Mouse (Mus musculus) lung, postnatal 10 days (tissue): ENCODE measurements around the gene Hic2.

Experiments
- DNase-seq: peaks from one replicate; pipeline ENCODE4 v3.0.0; 2021

Hic2 gene

GRCm38 (mm10) chr16:17234499-17234895 is 1.1 kb downstream of the Hic2 start:
- peak; percentile 32 for DNase-seq

DNA sequence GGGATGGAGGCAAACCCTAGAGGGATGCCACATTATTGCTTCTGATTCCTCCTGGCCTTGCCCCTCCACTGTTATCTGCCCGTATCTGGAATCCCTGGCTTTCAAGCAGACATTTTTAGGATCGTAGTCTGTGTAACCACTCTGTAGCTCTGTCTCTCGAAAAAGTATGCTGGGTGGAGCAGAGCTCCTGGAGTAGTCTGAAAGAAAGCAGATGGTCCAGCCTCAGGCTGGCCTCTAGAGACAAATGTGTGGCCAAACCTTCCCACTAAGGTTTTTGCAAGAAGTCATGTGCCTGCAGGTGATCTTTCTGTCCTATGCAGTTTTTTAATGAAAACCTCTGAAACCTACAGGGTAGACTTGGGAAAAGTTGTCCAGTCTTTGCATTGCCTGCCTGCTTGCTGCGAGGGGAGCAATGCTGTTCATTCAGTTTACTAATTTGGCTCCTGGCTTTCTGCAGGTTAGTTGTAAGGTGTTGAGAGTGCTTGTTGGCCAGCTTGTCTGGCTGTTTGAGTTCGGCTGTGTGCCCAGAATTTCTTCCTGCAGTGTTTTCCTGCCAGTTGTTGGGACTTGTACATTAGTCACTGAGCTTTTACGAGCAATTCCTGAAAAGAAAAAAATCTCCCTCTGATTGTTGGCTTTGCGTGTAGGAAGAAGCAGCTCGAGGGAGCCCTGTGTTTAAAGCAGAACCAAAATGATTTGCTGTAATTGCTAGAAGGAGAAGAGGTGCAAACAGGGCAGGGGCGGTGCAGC is 1.7 kb downstream of the Hic2 start:
- peak; percentile 53 for DNase-seq

GRCm38 (mm10) chr16:17237634-17238033 is 4.3 kb downstream of the Hic2 start:
- no peak for DNase-seq

DNA sequence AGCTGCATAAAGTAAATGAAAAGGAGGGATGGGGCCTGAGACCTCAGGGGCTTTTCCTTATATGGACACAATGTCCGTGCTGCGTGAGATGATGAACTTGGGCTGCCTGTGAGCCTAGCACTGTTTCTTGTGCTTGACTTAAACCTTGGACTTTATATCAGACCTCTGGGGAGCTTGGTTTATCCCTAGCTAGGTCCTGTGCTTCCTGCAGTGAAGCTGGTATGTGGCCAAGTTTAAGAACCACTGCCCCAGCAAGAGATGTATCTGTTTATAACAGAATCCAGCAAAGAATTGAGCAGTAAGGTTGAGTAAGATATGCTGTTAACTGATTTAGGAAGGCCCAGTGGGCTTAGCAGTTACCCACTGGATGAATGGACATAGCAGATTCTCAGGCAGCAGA is 6.0 kb downstream of the Hic2 start:
- no peak for DNase-seq

- DNase-seq = no peak
These were observed 10.4 kb downstream of the Hic2 start for GRCm38 (mm10) chr16:17243731-17244130.

GRCm38 (mm10) chr16:17244996-17245395 is 11.6 kb downstream of the Hic2 start:
- DNase-seq = no peak

DNA sequence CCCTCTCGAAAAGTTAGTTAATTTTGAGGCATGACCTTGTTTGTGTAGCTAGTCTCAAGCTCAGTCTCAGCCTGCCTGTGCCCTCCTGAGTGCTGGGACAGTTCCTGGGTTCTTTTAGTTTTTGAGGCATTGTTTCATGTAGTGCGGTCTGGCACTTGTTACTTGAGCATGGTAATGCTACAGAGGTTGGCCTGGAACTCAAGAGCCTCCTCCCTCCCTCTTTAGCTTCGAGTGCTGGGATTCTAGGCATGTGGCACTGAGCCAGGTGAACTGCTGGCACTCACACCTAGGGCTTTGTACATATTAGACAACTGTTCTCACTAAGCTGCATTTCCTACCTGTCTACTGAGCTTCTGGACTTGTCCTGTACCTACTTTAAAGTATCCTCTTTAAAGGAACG is 14.4 kb downstream of the Hic2 start:
- peak; percentile 70 for DNase-seq

DNA sequence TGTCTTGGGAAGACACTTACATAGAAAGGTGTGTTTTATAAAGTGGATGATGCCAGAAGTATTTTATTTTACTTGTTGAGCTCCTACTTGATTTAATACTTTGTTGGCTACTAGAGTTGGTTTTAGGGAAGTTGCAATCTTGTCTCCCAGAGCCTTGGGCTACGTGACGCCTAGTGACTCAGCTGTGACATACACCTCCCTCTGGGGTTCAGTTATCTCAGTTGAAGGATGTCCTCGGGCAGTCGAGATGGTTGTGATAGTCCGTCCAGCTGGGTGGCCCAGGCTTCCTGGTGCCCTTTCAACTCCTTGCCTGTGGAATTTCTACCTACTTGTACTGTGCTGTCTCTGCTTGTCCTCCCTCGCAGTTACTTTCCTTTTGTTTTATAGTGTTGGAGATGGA is 15.8 kb downstream of the Hic2 start:
- no peak for DNase-seq

GRCm38 (mm10) chr16:17251539-17251938 is 18.2 kb downstream of the Hic2 start:
- DNase-seq = peak; percentile 75

DNA sequence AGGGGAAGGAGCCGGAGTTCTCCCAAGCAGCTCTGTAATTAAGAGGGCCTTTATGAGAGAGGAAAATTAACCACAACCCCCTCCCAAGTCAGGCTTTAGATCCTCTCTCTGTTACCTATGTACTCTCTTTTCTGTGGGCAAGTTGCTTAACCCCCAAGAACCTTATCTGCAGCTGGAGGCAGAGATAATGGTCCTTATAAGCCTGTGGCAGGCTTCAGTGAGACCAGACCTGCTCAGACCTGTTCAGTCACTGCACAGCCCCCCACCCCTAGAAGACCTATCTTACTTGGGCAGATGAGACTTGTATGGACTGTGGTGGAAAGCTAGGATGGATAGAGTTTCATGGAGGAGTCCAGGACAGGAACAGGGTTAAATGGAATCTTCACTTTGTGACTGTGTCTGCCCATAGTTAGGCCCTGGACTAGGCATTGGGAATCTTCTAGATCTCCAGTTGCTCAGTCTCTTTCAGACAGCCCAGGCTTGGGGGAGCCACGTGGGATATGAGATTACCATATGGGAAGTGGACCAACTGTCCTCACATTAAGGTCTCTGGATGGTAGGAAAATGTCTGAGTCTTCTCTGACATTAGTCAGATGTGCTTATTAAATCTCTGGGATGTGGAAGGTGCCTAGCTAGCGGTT is 18.8 kb downstream of the Hic2 start:
- DNase-seq = no peak

DNA sequence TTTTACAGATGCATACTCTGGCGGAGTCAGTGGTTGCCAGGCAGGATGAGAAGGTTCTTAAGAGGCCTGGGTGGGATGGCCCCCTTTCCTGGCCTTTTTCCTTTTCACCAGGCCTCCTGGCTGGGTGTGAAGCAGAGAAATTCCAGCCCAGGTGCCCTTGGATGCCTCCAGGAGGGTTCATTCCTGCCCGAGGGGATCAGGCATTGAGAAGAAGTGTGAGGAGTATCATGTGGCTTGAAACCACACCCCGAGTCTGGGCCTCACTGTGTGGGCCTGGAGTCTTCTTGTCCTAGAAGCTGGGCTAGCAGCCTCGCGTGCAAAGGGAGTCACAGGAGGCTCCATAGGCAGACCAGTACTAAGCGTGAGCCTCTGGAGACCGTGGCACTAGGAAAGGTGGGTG is 19.5 kb downstream of the Hic2 start:
- DNase-seq = no peak

DNA sequence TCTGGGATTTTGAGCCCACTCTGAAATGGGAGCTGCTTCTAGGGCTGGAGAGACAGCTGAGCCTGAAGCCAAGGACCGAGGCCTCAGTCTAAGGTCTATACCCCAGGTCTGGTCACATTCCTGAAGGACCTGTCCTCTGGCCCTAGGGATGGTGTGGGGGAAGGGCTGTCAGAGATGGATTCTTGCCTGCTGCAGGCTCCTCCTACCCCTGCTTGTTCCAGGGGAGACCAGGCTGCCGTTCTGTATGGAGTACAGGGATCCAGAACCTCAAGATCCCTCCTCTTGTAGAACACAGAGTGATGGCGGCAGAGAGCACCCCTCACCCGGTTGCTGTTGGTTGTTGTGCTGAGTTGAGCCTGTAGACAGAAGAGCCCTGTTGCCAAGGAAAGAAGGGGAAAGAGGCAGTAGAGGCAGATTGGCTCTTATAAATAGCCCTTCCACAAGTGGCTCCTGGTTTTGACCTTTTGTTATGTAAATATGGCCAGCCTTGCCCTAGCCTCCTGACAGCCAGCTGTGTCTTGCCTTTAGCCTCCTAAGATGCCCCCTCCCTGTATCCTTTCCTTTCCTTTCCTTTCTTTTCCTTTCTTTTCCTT is 20.7 kb downstream of the Hic2 start:
- DNase-seq = peak; percentile 11

DNA sequence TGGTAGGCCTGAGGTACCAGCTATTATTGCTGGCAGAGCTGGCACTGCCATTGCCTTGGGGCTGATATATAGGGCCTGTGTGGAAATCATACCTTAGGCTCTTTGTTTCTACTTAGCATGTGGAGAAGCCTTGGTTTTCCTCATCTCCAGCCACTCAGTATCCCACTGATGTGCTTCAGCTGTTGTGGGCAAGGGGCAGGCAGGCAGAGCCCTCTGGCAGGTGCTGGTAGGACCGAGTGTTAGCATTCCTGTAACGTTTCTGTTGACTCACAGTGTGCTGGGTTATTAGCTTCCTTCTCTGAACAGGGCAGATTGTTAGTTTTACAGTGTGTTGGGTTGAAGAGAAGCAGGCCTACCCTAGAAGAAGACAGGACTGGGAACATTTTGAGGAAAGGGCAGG is 21.9 kb downstream of the Hic2 start:
- no peak for DNase-seq

DNA sequence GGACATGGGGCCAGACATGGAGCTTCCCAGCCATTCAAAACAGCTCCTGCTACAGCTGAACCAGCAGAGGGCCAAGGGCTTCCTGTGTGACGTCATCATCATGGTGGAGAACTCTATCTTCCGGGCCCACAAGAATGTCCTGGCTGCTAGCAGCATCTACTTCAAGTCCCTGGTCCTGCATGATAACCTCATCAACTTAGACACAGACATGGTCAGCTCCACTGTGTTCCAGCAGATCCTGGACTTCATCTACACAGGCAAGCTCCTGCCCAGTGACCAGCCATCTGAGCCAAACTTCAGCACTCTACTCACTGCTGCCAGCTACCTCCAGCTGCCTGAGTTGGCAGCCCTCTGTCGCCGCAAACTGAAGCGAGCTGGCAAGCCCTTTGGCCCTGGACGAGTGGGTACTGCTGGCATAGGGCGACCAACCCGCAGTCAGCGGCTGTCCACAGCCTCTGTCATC is 24.0 kb downstream of the Hic2 start:
- DNase-seq = no peak

GRCm38 (mm10) chr16:17258917-17259316 is 25.5 kb downstream of the Hic2 start:
- no peak for DNase-seq

DNA sequence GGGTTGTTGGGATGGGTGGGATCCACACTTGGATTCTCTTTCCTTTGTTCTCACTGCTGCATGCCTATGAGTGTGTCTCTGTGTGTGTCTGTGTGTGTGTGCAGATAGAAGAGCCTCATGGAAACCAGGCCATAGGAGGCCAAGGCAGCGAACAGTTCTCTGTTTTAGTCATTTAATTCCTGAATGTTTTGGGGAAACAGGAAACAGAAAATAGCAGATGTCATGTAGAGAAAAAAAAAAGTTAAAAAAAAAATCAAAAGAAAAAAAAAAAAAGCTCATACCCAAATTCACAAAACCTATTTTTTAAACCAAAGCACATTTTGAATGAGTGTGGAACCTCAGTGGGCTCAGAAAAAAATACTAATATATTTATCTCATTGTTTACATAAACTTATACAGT is 28.0 kb downstream of the Hic2 start:
- DNase-seq = no peak

DNA sequence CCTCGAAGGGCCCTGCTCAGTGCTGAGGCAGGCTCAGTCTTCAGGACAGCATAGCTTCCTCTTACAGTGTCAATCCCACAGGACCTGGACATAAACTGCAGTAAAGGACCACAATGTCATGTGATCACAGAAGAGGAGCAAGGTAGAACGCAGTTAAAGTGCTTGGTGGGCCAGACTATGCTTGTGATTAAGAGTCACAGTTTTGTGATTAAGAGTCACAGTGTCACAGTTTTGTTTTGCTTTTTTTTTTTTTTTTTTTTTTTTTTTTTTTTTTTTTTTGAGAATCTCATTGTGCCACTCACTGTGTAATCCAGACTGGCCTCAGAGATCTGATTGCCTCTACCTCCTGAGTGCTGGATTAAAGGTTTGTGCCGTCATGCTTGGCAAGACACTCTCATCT is 32.7 kb downstream of the Hic2 start:
- no peak for DNase-seq

DNA sequence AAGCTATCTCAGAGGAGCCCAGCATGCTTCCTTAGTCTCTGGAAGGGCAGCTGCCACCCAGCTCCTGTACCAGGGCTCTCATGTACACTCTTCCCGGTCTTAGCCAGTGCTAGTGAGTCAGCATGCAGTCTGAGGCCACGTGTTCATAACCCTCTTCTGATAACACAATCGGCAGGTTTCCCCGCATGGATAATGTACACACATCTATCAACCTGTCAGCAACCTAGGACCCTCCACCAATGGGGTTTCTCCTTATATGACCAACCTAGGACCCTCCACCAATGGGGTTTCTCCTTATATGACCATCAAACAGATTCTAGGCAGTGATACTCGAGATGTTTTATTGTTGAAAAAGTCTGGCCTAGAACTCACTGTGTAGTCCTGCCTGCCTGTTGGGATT is 34.6 kb downstream of the Hic2 start:
- no peak for DNase-seq

- no peak for DNase-seq
These were observed 36.5 kb downstream of the Hic2 start for GRCm38 (mm10) chr16:17269872-17270271.

- DNase-seq = peak; percentile 62
These were observed 37.8 kb downstream of the Hic2 start for GRCm38 (mm10) chr16:17271124-17271523.

DNA sequence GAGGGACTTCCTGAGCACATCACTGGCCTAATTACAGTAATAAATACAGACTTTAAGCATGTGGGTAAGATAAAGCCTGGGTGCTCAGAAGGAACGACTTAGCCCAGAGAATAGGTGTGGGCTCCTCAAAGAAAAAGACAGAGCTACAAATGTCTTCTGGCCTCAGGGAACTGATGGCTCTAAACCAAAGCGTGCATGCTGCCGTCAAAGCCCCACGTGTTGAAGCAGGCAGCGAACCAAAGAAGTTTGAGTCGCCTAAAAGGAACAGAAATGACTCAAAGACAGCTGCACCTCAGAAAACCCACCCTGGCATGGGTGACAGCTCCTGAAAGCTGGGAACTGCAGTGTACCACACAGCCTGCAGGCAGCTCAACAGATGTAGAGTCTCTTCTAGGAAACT is 38.5 kb downstream of the Hic2 start:
- DNase-seq = no peak

DNA sequence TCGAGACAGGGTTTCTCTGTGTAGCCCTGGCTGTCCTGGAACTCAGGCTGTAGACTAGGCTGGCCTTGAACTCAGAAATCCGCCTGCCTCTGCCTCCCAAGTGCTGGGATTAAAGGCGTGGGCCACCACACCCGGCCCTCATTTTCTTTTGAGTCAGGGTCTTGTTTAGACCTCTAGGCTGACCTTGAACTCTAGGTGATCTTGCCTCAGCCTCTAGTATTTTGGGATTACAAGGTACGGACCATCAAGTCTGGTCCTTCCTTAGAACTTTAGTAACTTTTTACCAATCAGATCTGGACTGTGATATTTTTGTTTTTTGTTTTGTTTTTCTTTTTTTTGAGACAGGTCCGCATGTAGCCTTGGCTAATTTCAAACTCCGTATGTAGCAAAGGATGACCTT is 42.3 kb downstream of the Hic2 start, which contains the start of gene Tmem191c:
TSS of gene Tmem191c (plus strand) at position 357 of the 400 bp plus-strand sequence.
- DNase-seq = no peak

DNA sequence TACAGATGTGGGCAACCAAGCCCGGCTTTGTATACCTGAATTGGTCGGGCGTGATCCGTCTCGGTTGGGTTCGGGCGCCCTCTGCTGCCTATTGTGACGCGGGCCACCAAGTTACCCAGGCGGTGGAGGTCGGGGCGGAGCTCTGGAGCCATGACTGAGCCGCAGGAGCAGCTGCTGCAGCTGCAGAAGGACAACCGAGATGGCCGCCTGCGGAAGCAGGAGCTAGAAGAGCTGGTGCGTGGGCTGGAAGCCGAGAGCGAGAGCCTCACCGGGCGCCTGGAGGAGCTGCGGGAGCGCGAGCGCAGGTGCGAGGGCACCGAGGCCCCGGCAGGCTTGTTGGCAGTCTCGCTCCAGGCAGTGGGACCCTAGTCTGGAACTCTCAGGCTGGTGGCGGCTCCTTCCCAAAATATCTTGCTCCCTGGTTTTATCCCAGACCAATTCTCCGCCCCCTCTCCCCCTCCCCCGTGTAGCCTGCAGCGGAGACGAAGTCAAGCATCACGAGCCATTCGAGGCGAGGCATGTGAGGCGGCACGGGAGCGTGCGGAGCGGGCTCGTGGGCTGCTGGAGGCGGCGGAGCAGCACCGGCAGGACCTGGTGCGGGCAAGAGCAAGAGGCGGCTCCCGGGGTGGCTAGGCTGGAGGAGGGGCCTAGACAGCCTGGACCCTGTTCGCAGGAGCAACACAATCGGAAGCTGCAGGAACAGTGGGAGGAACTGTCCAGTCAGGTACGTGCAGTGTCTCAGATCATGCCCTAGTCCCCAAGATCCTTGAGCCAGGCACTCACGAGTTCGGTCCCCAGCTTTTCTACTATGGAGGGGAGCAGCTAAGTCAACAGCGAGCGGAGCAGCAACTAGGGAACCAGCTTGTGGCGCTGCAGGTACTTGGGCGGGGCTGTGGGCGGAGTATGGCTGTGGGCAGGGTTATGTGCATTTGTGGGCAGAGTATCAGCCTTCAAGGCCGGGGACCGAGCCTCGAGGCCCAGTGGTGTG is 43.1 kb downstream of the Hic2 start:
- DNase-seq = peak; percentile 96
